Mouse (Mus musculus): Measurements from ENCODE around the gene Fgf4.

DNA sequence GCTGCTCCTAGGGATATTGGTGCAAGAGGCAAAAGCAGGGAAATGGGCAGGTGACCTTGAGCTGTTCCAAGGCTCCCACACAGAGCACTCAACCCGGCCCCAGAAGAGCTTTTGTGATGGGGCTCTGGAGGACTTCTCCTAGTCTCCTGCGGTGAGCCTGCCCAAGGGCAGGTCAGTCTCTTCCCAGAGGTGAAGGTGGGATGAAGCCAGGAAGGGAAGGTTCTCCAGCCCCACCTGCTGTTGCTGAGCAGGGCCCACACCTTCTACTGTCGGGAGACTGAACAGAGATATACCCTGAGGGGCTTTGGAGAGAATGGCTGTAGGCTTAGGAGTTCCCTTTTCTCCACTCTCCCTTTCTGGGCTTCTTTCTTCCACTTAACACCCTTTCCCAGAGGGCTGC lies 4.2 kb downstream of the Fgf4 start:
- TF ChIP-seq ZMIZ1 (IDR thresholded peaks at IDR 0.05; ENCODE audit: low read depth, low read length): no peak
- TF ChIP-seq CHD2 (IDR thresholded peaks at IDR 0.05; ENCODE audit: low read length): no peak
- TF ChIP-seq POLR2A (IDR thresholded peaks at IDR 0.05; ENCODE audit: control insufficient read depth in 1 of 2, insufficient read depth in 1 of 2, low read depth in 1 of 2, low read length in 2 of 2, poor library complexity in 1 of 2): no peak
- no peak for TF ChIP-seq CTCF (IDR thresholded peaks at IDR 0.05 in 2 of 3, conservative IDR thresholded peaks at IDR 0.05 in 1 of 3; ENCODE audit: control insufficient read depth in 1 of 3, insufficient read depth in 1 of 3, low read depth in 2 of 3, low read length in 3 of 3, poor library complexity in 1 of 3, severe bottlenecking in 1 of 3)
- no peak for TF ChIP-seq UBTF (IDR thresholded peaks at IDR 0.05; ENCODE audit: borderline replicate concordance, insufficient read depth, low read depth, low read length)
